Mouse (Mus musculus) R1 (cell line): ENCODE results near the gene Mgl2.
A peak's percentile ranks its signal among the peaks of the same experiment; 100 is the strongest.

Experiments used
- DNase-seq: peaks from one replicate; pipeline ENCODE4 v3.0.0-alpha.2; 2018; ENCODE audit warnings: low read depth, low spot score

Gene Mgl2

GRCm38 (mm10) chr11:70170291-70170690, 40.2 kb downstream of the Mgl2 start:
- no peak for DNase-seq

GRCm38 (mm10) chr11:70171181-70171580, 41.1 kb downstream of the Mgl2 start:
- DNase-seq = no peak

GRCm38 (mm10) chr11:70171847-70172246, 41.7 kb downstream of the Mgl2 start:
- DNase-seq = peak; percentile 88

DNA sequence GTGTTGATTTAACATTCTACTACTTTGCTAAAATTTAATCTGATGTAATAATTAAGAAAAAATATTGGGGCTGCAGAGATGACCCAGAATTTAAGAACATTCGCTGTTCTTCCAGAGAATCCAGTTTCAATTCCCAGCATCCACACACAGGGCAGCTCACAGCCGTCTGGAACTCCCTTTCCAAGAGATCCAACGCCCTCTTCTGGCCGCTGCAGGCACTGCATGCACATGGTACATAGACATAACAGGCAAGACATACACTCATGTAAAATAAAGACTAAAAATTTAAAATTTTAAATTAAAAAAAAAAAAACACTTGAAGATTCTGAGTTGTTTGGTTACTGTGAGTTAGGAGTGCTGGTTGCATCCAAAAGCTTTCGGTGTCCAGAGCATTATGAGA, 42.2 kb downstream of the Mgl2 start:
- peak; percentile 88 for DNase-seq

DNA sequence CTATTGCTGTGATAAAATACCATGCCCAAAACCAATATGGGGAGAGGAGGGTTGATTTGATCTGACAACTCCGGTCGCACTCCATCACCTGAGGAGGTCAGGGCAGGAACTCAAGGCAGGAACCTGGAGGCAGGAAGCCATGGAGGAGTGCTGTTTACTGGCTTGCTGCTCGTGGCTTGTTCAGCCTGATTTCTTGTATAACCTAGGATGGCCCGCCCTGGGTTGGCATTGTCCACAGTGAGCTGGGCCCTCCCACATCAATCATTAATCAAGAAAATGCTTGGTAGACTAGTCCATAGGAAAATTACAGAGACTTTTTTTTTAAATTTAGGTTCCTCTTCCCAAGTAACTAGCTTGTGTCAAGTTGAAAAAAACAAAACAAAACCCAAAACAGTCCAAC, 44.4 kb downstream of the Mgl2 start:
- no peak for DNase-seq

GRCm38 (mm10) chr11:70177647-70178046, 47.5 kb downstream of the Mgl2 start:
- DNase-seq = peak; percentile 70

DNA sequence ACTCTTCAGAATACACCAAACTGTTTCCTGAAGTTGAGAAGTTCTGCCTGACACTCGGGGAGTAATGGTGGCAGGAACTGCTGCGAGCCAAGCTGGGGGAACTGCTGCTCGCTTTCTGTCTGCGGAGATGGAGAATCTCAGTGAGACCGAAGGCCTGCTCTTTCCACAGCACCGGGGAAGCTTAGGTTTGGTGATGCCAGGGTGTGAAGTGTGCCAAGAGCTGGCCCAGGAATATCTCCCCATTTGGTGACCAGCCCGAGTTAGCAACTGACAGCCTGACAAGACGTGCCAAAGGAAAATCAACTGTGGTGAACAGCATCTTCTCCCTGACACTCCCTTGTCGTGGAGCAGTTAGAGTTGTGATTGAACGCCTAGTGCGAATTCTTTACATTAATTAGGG, 48.2 kb downstream of the Mgl2 start:
- DNase-seq = no peak

GRCm38 (mm10) chr11:70178756-70179155, 48.6 kb downstream of the Mgl2 start:
- no peak for DNase-seq

- DNase-seq = peak; percentile 57
Measured at GRCm38 (mm10) chr11:70179401-70179800, 49.3 kb downstream of the Mgl2 start.

GRCm38 (mm10) chr11:70180496-70180895, 50.4 kb downstream of the Mgl2 start:
- DNase-seq = no peak

DNA sequence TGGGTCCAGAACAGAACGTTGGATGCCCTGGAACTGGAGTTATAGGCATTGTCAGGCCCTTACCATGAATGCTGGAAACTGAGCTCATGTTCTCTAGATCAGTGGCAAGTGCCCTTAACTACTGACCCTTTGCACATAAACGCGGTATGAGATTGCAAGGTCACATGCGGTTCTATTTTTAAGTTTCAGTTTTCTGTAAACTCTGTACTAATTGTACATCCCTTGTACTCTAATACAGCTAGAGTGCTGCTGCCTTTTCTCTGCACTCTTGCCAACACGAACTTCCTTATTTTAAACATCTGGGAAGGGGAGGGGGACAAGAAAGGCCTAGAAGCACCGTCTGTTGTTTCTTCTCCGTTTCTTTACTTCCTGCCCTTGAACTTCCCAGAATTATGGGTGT, 55.0 kb downstream of the Mgl2 start:
- DNase-seq = no peak
